9 mouse cellular contexts compared by ENCODE assay signal in genomic region chr3:109307406-109307805, GRCm38 (mm10). TPM values are rescaled to one million over a fixed set of nuclear protein-coding genes. Genes with fewer than 3 reads are reported as not detected.
DNase-seq lines count a peak whose midpoint lies in the region; ATAC-seq and TF ChIP-seq lines count a peak whose summit lies in the region.
"Had no signal": no experiment of that assay in that cellular context is flagged by ENCODE, and none has a peak within 500 bp of the region (broad histone marks: within the 10 kb centered on the region; RNA-seq: fewer than 3 reads in every experiment).

No protein-coding gene starts in this region.

- H3K4me1 ChIP-seq in midbrain, embryonic 14.5 days (ENCODE audit: control insufficient read depth, insufficient read depth, low read length), result no peaks in the 10 kb centered on the region
- H3K4me1 ChIP-seq in midbrain, embryonic 11.5 days (ENCODE audit: control insufficient read depth, insufficient read depth, low read length), result no peaks in the 10 kb centered on the region
- no peaks in the 10 kb centered on the region for H3K4me1 ChIP-seq in forebrain, embryonic 16.5 days (replicated peaks; ENCODE audit: control insufficient read depth, insufficient read depth, low read length)
- no peaks in the 10 kb centered on the region for H3K4me1 ChIP-seq in kidney, postnatal 0 days (replicated peaks; ENCODE audit: insufficient read depth, low read length)
- H3K4me1 ChIP-seq in lung, postnatal 0 days (ENCODE audit: insufficient read depth, low read depth, low read length), result no peaks in the 10 kb centered on the region
- peaks cover 8% of the 10 kb centered on the region for H3K4me1 ChIP-seq in limb, embryonic 10.5 days

- no peak overlapping the region for H3K4me2 ChIP-seq in midbrain, embryonic 14.5 days (ENCODE audit: low read length)
- H3K4me2 ChIP-seq in midbrain, embryonic 11.5 days, result no peak overlapping the region
- no peak overlapping the region for H3K4me2 ChIP-seq in forebrain, embryonic 16.5 days (ENCODE audit: low read length)
- H3K4me2 ChIP-seq in kidney, postnatal 0 days (ENCODE audit: low read length), result no peak overlapping the region
- H3K4me2 ChIP-seq in lung, postnatal 0 days (replicated peaks; ENCODE audit: low read depth, low read length), result no peak overlapping the region
- H3K4me2 ChIP-seq: embryonic facial prominence, embryonic 13.5 days had no signal

- no peak overlapping the region for H3K4me3 ChIP-seq in midbrain, embryonic 14.5 days (replicated peaks; ENCODE audit: low read depth, low read length)
- H3K4me3 ChIP-seq in midbrain, embryonic 11.5 days (ENCODE audit: low read depth, low read length), result no peak overlapping the region
- no peak overlapping the region for H3K4me3 ChIP-seq in forebrain, embryonic 16.5 days (replicated peaks; ENCODE audit: low read length)
- H3K4me3 ChIP-seq in kidney, postnatal 0 days (replicated peaks; ENCODE audit: low read depth, low read length), result no peak overlapping the region
- no peak overlapping the region for H3K4me3 ChIP-seq in lung, postnatal 0 days (ENCODE audit: low read depth, low read length)
- no peak overlapping the region for H3K4me3 ChIP-seq in limb, embryonic 10.5 days
- H3K4me3 ChIP-seq: embryonic facial prominence, embryonic 13.5 days had no signal

- WGBS in midbrain, embryonic 14.5 days, result 57% methylated on average over 7 of the region's 7 CpGs
- 70% methylated on average over 7 of the region's 7 CpGs for WGBS in midbrain, embryonic 11.5 days
- WGBS in forebrain, embryonic 16.5 days, result 29% methylated on average over 7 of the region's 7 CpGs
- 66% methylated on average over 7 of the region's 7 CpGs for WGBS in kidney, postnatal 0 days
- 78% methylated on average over 7 of the region's 7 CpGs for WGBS in lung, postnatal 0 days
- 75% methylated on average over 7 of the region's 7 CpGs for WGBS in limb, embryonic 10.5 days

- H3K27ac ChIP-seq in midbrain, embryonic 14.5 days (replicated peaks; ENCODE audit: low read depth, low read length), result no peak overlapping the region
- no peak overlapping the region for H3K27ac ChIP-seq in midbrain, embryonic 11.5 days (ENCODE audit: low read depth, low read length)
- no peak overlapping the region for H3K27ac ChIP-seq in forebrain, embryonic 16.5 days (ENCODE audit: low read length)
- no peak overlapping the region for H3K27ac ChIP-seq in kidney, postnatal 0 days
- no peak overlapping the region for H3K27ac ChIP-seq in lung, postnatal 0 days (ENCODE audit: low read length)
- no peak overlapping the region for H3K27ac ChIP-seq in limb, embryonic 10.5 days
- H3K27ac ChIP-seq: embryonic facial prominence, embryonic 13.5 days had no signal

- TF ChIP-seq EP300 in lung, postnatal 0 days (IDR thresholded peaks at IDR 0.05), result no peak

- H3K27me3 ChIP-seq in midbrain, embryonic 14.5 days (ENCODE audit: control insufficient read depth, insufficient read depth, low read length), result no peaks in the 10 kb centered on the region
- H3K27me3 ChIP-seq in midbrain, embryonic 11.5 days (ENCODE audit: control insufficient read depth, insufficient read depth, low read length), result no peaks in the 10 kb centered on the region
- no peaks in the 10 kb centered on the region for H3K27me3 ChIP-seq in forebrain, embryonic 16.5 days (replicated peaks; ENCODE audit: control insufficient read depth, insufficient read depth, low read length)
- no peaks in the 10 kb centered on the region for H3K27me3 ChIP-seq in kidney, postnatal 0 days (ENCODE audit: insufficient read depth, low read length)
- no peaks in the 10 kb centered on the region for H3K27me3 ChIP-seq in lung, postnatal 0 days (replicated peaks; ENCODE audit: insufficient read depth, low read length)
- no peaks in the 10 kb centered on the region for H3K27me3 ChIP-seq in limb, embryonic 10.5 days (ENCODE audit: low read depth, poor library complexity, severe bottlenecking)
- H3K27me3 ChIP-seq: embryonic facial prominence, embryonic 13.5 days had no signal

- DNase-seq in midbrain, embryonic 14.5 days, result peak; percentile 47
- DNase-seq in midbrain, embryonic 11.5 days (ENCODE audit: low spot score, missing footprints), result no peak
- DNase-seq in kidney, postnatal 0 days (ENCODE audit: low spot score), result no peak
- peak; percentile 66 for DNase-seq in retina, postnatal 1 day
- DNase-seq in lung, postnatal 0 days (ENCODE audit: low spot score), result no peak
- DNase-seq in limb, embryonic 10.5 days (ENCODE audit: low spot score), result no peak

- TF ChIP-seq CTCF in kidney, postnatal 0 days (IDR thresholded peaks at IDR 0.05; ENCODE audit: low read depth), result no peak
- no peak for TF ChIP-seq CTCF in lung, postnatal 0 days (IDR thresholded peaks at IDR 0.05)

- ATAC-seq in midbrain, embryonic 14.5 days (ENCODE audit: low FRiP score, low TSS enrichment), result no peak
- ATAC-seq in midbrain, embryonic 11.5 days (ENCODE audit: low FRiP score), result no peak
- ATAC-seq in forebrain, embryonic 16.5 days, result peak; percentile 78
- peak; percentile 81; the same call in 1 of the 2 replicates for ATAC-seq in kidney, postnatal 0 days (replicated peaks; ENCODE audit: low FRiP score, low read depth)
- no peak for ATAC-seq in lung, postnatal 0 days
- ATAC-seq: activated CD4-positive, CD25-positive, alpha-beta regulatory T cell, adult 4 months had no signal

- no peaks in the 10 kb centered on the region for H3K9me3 ChIP-seq in midbrain, embryonic 14.5 days (ENCODE audit: control insufficient read depth, low read length)
- no peaks in the 10 kb centered on the region for H3K9me3 ChIP-seq in midbrain, embryonic 11.5 days (ENCODE audit: control insufficient read depth, low read length)
- no peaks in the 10 kb centered on the region for H3K9me3 ChIP-seq in forebrain, embryonic 16.5 days (ENCODE audit: control insufficient read depth, low read length)
- H3K9me3 ChIP-seq in kidney, postnatal 0 days (replicated peaks; ENCODE audit: low read length), result no peaks in the 10 kb centered on the region
- no peaks in the 10 kb centered on the region for H3K9me3 ChIP-seq in lung, postnatal 0 days (ENCODE audit: low read length)
- H3K9me3 ChIP-seq in limb, embryonic 10.5 days (replicated peaks), result no peaks in the 10 kb centered on the region
- H3K9me3 ChIP-seq: embryonic facial prominence, embryonic 13.5 days had no signal

- no peak overlapping the region for H3K9ac ChIP-seq in midbrain, embryonic 14.5 days (replicated peaks; ENCODE audit: low read length)
- H3K9ac ChIP-seq in midbrain, embryonic 11.5 days (ENCODE audit: low read length), result no peak overlapping the region
- no peak overlapping the region for H3K9ac ChIP-seq in forebrain, embryonic 16.5 days (replicated peaks; ENCODE audit: low read depth, low read length)
- H3K9ac ChIP-seq in kidney, postnatal 0 days (ENCODE audit: low read depth, low read length), result no peak overlapping the region
- H3K9ac ChIP-seq in lung, postnatal 0 days (replicated peaks; ENCODE audit: low read depth), result no peak overlapping the region
- H3K9ac ChIP-seq: embryonic facial prominence, embryonic 13.5 days had no signal

- H3K36me3 ChIP-seq in midbrain, embryonic 14.5 days (ENCODE audit: control insufficient read depth, insufficient read depth, low read length), result no peaks in the 10 kb centered on the region
- H3K36me3 ChIP-seq in midbrain, embryonic 11.5 days (ENCODE audit: control insufficient read depth, insufficient read depth, low read length), result no peaks in the 10 kb centered on the region
- no peaks in the 10 kb centered on the region for H3K36me3 ChIP-seq in forebrain, embryonic 16.5 days (ENCODE audit: control insufficient read depth, insufficient read depth)
- H3K36me3 ChIP-seq in kidney, postnatal 0 days (ENCODE audit: insufficient read depth, low read length), result no peaks in the 10 kb centered on the region
- no peaks in the 10 kb centered on the region for H3K36me3 ChIP-seq in lung, postnatal 0 days (ENCODE audit: insufficient read depth, low read length)
- no peaks in the 10 kb centered on the region for H3K36me3 ChIP-seq in limb, embryonic 10.5 days
- H3K36me3 ChIP-seq: embryonic facial prominence, embryonic 13.5 days had no signal

RNA-seq across cellular contexts. Expression of gene Vav3, which starts 33.0 kb away (rescaled TPM):
- 29.1 and 37.3 TPM in 2 replicates for polyA plus RNA-seq in midbrain, embryonic 14.5 days (2014; fragmentation: Nextera tagmentation; extraction: Ambion mirVana)
- 18.4 and 18.6 TPM in 2 replicates for polyA plus RNA-seq in midbrain, embryonic 11.5 days (2014; fragmentation: Nextera tagmentation; extraction: Ambion mirVana)
- polyA plus RNA-seq in forebrain, embryonic 16.5 days (2015; fragmentation: Nextera tagmentation; extraction: Ambion mirVana), result 6.3 and 7.9 TPM in 2 replicates
- polyA plus RNA-seq in kidney, postnatal 0 days (2015; fragmentation: Nextera tagmentation; extraction: Ambion mirVana), result 28.0 and 28.3 TPM in 2 replicates
- polyA plus RNA-seq in lung, postnatal 0 days (2015; fragmentation: Nextera tagmentation; extraction: Ambion mirVana), result 11.9 and 12.2 TPM in 2 replicates
- 3.0 and 3.4 TPM in 2 replicates for polyA plus RNA-seq in limb, embryonic 10.5 days (2016; fragmentation: Nextera tagmentation; extraction: Ambion mirVana)

Comparison
In these comparisons a context has a peak if more than half of its experiments do, and no peak if none do; other contexts are left out.
1. DNase-seq: peak in midbrain, embryonic 14.5 days (single experiment) and retina, postnatal 1 day (single experiment); none in midbrain, embryonic 11.5 days (single experiment), kidney, postnatal 0 days (single experiment), lung, postnatal 0 days (single experiment) and limb, embryonic 10.5 days (single experiment).
2. ATAC-seq: peak in forebrain, embryonic 16.5 days (single experiment) and kidney, postnatal 0 days (single experiment); none in midbrain, embryonic 14.5 days (single experiment), midbrain, embryonic 11.5 days (single experiment) and lung, postnatal 0 days (single experiment).